Mouse (Mus musculus) myocyte (in vitro differentiated cells): ENCODE results near the gene Drd3. TPM values are rescaled to one million over a fixed set of nuclear protein-coding genes. Genes with fewer than 3 reads are reported as not detected.

Source experiments
- H3K27me3 ChIP-seq: one replicate; pipeline ENCODE4 v1.6.1; 2011; ENCODE audit not compliant: control insufficient read depth, insufficient read depth, insufficient read length
- H3K36me3 ChIP-seq: one replicate; pipeline ENCODE4 v1.6.1; 2011; ENCODE audit not compliant: control insufficient read depth, insufficient read depth
- H3K4me2 ChIP-seq: one replicate; pipeline ENCODE4 v1.6.1; 2011; ENCODE audit warnings: low read depth, control low read depth
- H3K4me3 ChIP-seq: one replicate; pipeline ENCODE4 v1.5.1; 2011; ENCODE audit warnings: mild to moderate bottlenecking, control low read depth, moderate library complexity
- H3K79me2 ChIP-seq: one replicate; pipeline ENCODE4 v1.6.1; 2011; ENCODE audit not compliant: control insufficient read depth, insufficient read depth
- H3ac ChIP-seq: one replicate; pipeline ENCODE4 v1.6.1; 2011; ENCODE audit not compliant: control insufficient read depth, insufficient read length
- CEBPB ChIP-seq: IDR thresholded peaks from 2 replicates; pipeline ENCODE4 v1.6.1; 2011; ENCODE audit warnings: mild to moderate bottlenecking, moderate library complexity; ENCODE audit not compliant: poor library complexity, insufficient read depth, severe bottlenecking
- E2F4 ChIP-seq: IDR thresholded peaks from one replicate; pipeline ENCODE4 v1.6.1; 2011; ENCODE audit warnings: mild to moderate bottlenecking, control low read depth, moderate library complexity; ENCODE audit not compliant: insufficient read depth
- MAX ChIP-seq: IDR thresholded peaks from one replicate; pipeline ENCODE4 v1.6.1; 2011; ENCODE audit warnings: low read depth, mild to moderate bottlenecking, control low read depth
- MYOD1 ChIP-seq, 3 experiments: IDR thresholded peaks; one replicate each; pipeline ENCODE4 v1.6.1; 2011; ENCODE audit warnings: control low read depth in 2 of 3, low read depth in 2 of 3, mild to moderate bottlenecking in 2 of 3, moderate library complexity in 1 of 3; ENCODE audit not compliant: insufficient read length in 2 of 3, control insufficient read depth in 1 of 3
- MYOG ChIP-seq, 3 experiments: IDR thresholded peaks; one replicate each; pipeline ENCODE4 v1.6.1; 2011; ENCODE audit warnings: control low read depth in 2 of 3, low read depth in 2 of 3, mild to moderate bottlenecking in 2 of 3; ENCODE audit not compliant: insufficient read length in 2 of 3, control insufficient read depth in 1 of 3, insufficient read depth in 1 of 3
- POLR2A ChIP-seq: IDR thresholded peaks from one replicate; pipeline ENCODE4 v1.6.1; 2011; ENCODE audit warnings: low read depth, mild to moderate bottlenecking, control low read depth, moderate library complexity; ENCODE audit not compliant: insufficient read length
- POLR2AphosphoS2 ChIP-seq: IDR thresholded peaks from one replicate; pipeline ENCODE4 v1.6.1; 2011; ENCODE audit warnings: low read depth, control low read depth; ENCODE audit not compliant: insufficient read length
- REST ChIP-seq: IDR thresholded peaks from one replicate; pipeline ENCODE4 v1.6.1; 2011; ENCODE audit warnings: mild to moderate bottlenecking, control low read depth, moderate library complexity; ENCODE audit not compliant: insufficient read depth, insufficient read length
- SRF ChIP-seq: IDR thresholded peaks from one replicate; pipeline ENCODE4 v1.6.1; 2011; ENCODE audit warnings: low read depth; ENCODE audit not compliant: control insufficient read depth, insufficient read length
- TCF12 ChIP-seq: IDR thresholded peaks from one replicate; pipeline ENCODE4 v1.6.1; 2011; ENCODE audit warnings: mild to moderate bottlenecking, control low read depth; ENCODE audit not compliant: poor library complexity, insufficient read depth, severe bottlenecking
- TCF3 ChIP-seq: IDR thresholded peaks from one replicate; pipeline ENCODE4 v1.6.1; 2011; ENCODE audit warnings: low read depth, control low read depth; ENCODE audit not compliant: insufficient read length
- USF1 ChIP-seq: IDR thresholded peaks from one replicate; pipeline ENCODE4 v1.6.1; 2011; ENCODE audit warnings: low read depth, mild to moderate bottlenecking, control low read depth, moderate library complexity
- polyA plus RNA-seq: library from polyadenylated mRNA; unstranded; fragments of >200 nt; fragmentation: generic; extraction: Trizol; gene quantifications from one replicate; pipeline ENCODE4 v1.2.1, GENCODE M21; 2012; ENCODE audit warnings: missing spikeins

The Drd3 gene
- polyA plus RNA-seq, 1 experiment = not detected

- H3K36me3 ChIP-seq = no peaks in the 10 kb centered on the region
- no peaks in the 10 kb centered on the region for H3K79me2 ChIP-seq
- no peak overlapping the region for H3K4me2 ChIP-seq
- TF ChIP-seq POLR2AphosphoS2 (no peak), REST (no peak), POLR2A (no peak), E2F4 (no peak), CEBPB (no peak), MYOG (IDR thresholded peaks at IDR 0.05; ENCODE audit: control insufficient read depth in 1 of 3, insufficient read depth in 1 of 3, insufficient read length in 2 of 3, low read depth in 2 of 3) (no peak), TCF3 (no peak), SRF (no peak), MYOD1 (IDR thresholded peaks at IDR 0.05; ENCODE audit: control insufficient read depth in 1 of 3, insufficient read length in 2 of 3, low read depth in 2 of 3) (no peak), MAX (no peak), USF1 (no peak), TCF12 (no peak)
- no peak overlapping the region for H3ac ChIP-seq
- no peak overlapping the region for H3K4me3 ChIP-seq
- no peaks in the 10 kb centered on the region for H3K27me3 ChIP-seq
Observed at GRCm38 (mm10) chr16:43752900-43753299, 926 bp upstream of the Drd3 start.

- no peak overlapping the region for H3K4me2 ChIP-seq
Observed at GRCm38 (mm10) chr16:43772358-43772757, 18.5 kb downstream of the Drd3 start.

GRCm38 (mm10) chr16:43772766-43773165 lies 18.9 kb downstream of the Drd3 start:
- TF ChIP-seq TCF12 = no peak
- TF ChIP-seq E2F4 = no peak
- no peak for TF ChIP-seq SRF
- no peak for TF ChIP-seq MAX
- no peak for TF ChIP-seq MYOD1 (IDR thresholded peaks at IDR 0.05; ENCODE audit: control insufficient read depth in 1 of 3, insufficient read length in 2 of 3, low read depth in 2 of 3)
- no peak for TF ChIP-seq POLR2AphosphoS2
- no peak for TF ChIP-seq POLR2A
- no peak for TF ChIP-seq REST
- H3K27me3 ChIP-seq = no peaks in the 10 kb centered on the region
- H3K4me2 ChIP-seq = no peak overlapping the region
- H3K79me2 ChIP-seq = no peaks in the 10 kb centered on the region
- H3ac ChIP-seq = no peak overlapping the region
- H3K36me3 ChIP-seq = no peaks in the 10 kb centered on the region
- H3K4me3 ChIP-seq = no peak overlapping the region

More at GRCm38 (mm10) chr16:43772358-43772757, 18.5 kb downstream of the Drd3 start:
- H3K79me2 ChIP-seq = no peaks in the 10 kb centered on the region
- no peaks in the 10 kb centered on the region for H3K36me3 ChIP-seq
- TF ChIP-seq CEBPB (no peak), SRF (no peak), POLR2AphosphoS2 (no peak), TCF12 (no peak)
- H3ac ChIP-seq = no peak overlapping the region
- H3K4me3 ChIP-seq = no peak overlapping the region
- no peaks in the 10 kb centered on the region for H3K27me3 ChIP-seq

GRCm38 (mm10) chr16:43773506-43773905 lies 19.7 kb downstream of the Drd3 start:
- TF ChIP-seq MYOD1 (IDR thresholded peaks at IDR 0.05; ENCODE audit: control insufficient read depth in 1 of 3, insufficient read length in 2 of 3, low read depth in 2 of 3) (peak in 1 of 3 experiments; percentile 8), CEBPB (no peak)
- no peak overlapping the region for H3K4me2 ChIP-seq
- H3K4me3 ChIP-seq = no peak overlapping the region
- no peaks in the 10 kb centered on the region for H3K79me2 ChIP-seq
- H3K36me3 ChIP-seq = no peaks in the 10 kb centered on the region
- H3K27me3 ChIP-seq = no peaks in the 10 kb centered on the region
- H3ac ChIP-seq = no peak overlapping the region

- TF ChIP-seq E2F4 (no peak), MYOD1 (IDR thresholded peaks at IDR 0.05; ENCODE audit: control insufficient read depth in 1 of 3, insufficient read length in 2 of 3, low read depth in 2 of 3) (no peak), SRF (no peak), MYOG (IDR thresholded peaks at IDR 0.05; ENCODE audit: control insufficient read depth in 1 of 3, insufficient read depth in 1 of 3, insufficient read length in 2 of 3, low read depth in 2 of 3) (no peak), MAX (no peak), TCF12 (no peak)
- Histone ChIP-seq H3K79me2 (no peaks in the 10 kb centered on the region), H3K27me3 (no peaks in the 10 kb centered on the region), H3K36me3 (no peaks in the 10 kb centered on the region), H3K4me2 (no peak overlapping the region), H3ac (no peak overlapping the region), H3K4me3 (no peak overlapping the region)
Observed at GRCm38 (mm10) chr16:43776886-43777285, 23.1 kb downstream of the Drd3 start.

GRCm38 (mm10) chr16:43799541-43799940 lies 45.7 kb downstream of the Drd3 start:
- Histone ChIP-seq H3K4me2 (no peak overlapping the region), H3K27me3 (no peaks in the 10 kb centered on the region), H3K79me2 (no peaks in the 10 kb centered on the region), H3ac (no peak overlapping the region), H3K36me3 (no peaks in the 10 kb centered on the region), H3K4me3 (no peak overlapping the region)
- no peak for TF ChIP-seq POLR2A
- TF ChIP-seq TCF3 = no peak
- no peak for TF ChIP-seq TCF12
- TF ChIP-seq MAX = no peak
- TF ChIP-seq SRF = no peak
